Mouse (Mus musculus): ENCODE data around the gene Sumo1.

DNA sequence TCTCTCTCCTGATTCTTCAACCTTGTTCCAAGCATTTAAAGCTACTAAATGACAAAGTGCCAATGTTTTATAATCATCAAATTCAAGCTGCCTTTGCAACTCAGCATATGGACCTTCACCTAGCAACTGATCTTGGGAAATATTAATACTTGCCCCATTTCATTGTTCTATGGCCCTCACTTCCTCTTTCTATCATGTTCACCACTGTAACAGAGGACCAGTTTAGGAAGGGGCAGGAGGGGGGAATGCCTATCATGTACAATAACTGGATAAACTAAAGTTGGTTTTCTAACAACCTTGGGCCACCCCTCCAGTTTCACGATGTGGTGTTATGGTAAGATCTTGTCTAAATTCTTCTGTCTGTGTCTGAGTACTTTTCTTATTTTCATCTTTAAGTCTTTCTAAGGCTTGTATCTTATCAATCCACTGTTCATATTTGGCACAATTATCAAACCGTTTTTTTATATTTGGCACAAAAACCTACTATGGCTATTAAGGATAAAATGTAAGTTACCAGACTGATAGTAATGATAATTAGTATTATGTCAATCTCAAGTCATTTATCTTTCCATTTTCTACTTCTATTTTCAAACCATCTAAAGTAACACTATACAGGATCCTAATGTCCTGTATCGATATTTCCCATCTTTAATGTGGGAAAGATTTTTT lies 17.3 kb downstream of the Sumo1 start:
- TF ChIP-seq CTCF (IDR thresholded peaks at IDR 0.05; ENCODE audit: low read depth) (no peak), EP300 (IDR thresholded peaks at IDR 0.05; ENCODE audit: low read depth) (no peak)
